Mouse (Mus musculus) MEL (cell line): ENCODE results near the gene Sorbs1. TPM values are rescaled to one million over a fixed set of nuclear protein-coding genes. Genes with fewer than 3 reads are reported as not detected.

Experiments
- DNase-seq: peaks from one replicate; pipeline ENCODE4 v3.0.0; 2011; ENCODE audit warnings: low read depth, low spot score
- H3K27ac ChIP-seq: 2 replicates; pipeline ENCODE4 v1.5.1; 2012; ENCODE audit warnings: low read depth, mild to moderate bottlenecking, control low read depth, low read length, moderate library complexity; ENCODE audit not compliant: control insufficient read depth
- H3K27me3 ChIP-seq, 2 experiments: fragments of 150-350 bp in 1 of 2; sonication (generic) in 1 of 2; 2 replicates each; pipeline ENCODE4 v1.6.1; 2012; ENCODE audit warnings: low read length in 2 of 2, mild to moderate bottlenecking in 2 of 2, improper control_type of control experiment in 1 of 2, moderate library complexity in 1 of 2; ENCODE audit not compliant: insufficient read depth in 2 of 2, control insufficient read depth in 1 of 2
- H3K36me3 ChIP-seq, 2 experiments: 2 replicates each; pipeline ENCODE4 v1.6.1; 2012 to 2014; ENCODE audit warnings: low read length in 2 of 2, improper control_type of control experiment in 1 of 2, inconsistent platforms in 1 of 2, mild to moderate bottlenecking in 1 of 2; ENCODE audit not compliant: insufficient read depth in 2 of 2, control insufficient read depth in 1 of 2
- H3K4me1 ChIP-seq, 2 experiments: fragments of 150-350 bp in 1 of 2; sonication (generic) in 1 of 2; 2 replicates each; pipeline ENCODE4 v1.6.1; 2012; ENCODE audit warnings: low read length in 2 of 2, improper control_type of control experiment in 1 of 2, mild to moderate bottlenecking in 1 of 2; ENCODE audit not compliant: insufficient read depth in 2 of 2, control insufficient read depth in 1 of 2
- H3K4me3 ChIP-seq, 2 experiments: fragments of 150-350 bp in 1 of 2; sonication (generic) in 1 of 2; 2 replicates each; pipeline ENCODE4 v1.5.1; 2012; ENCODE audit warnings: low read depth in 2 of 2, low read length in 2 of 2, mild to moderate bottlenecking in 2 of 2, moderate library complexity in 2 of 2, control low read depth in 1 of 2, improper control_type of control experiment in 1 of 2; ENCODE audit not compliant: control insufficient read depth in 1 of 2, insufficient read depth in 1 of 2
- H3K79me2 ChIP-seq: 2 replicates; pipeline ENCODE4 v1.6.1; 2012; ENCODE audit warnings: mild to moderate bottlenecking, low read length, moderate library complexity; ENCODE audit not compliant: control insufficient read depth, poor library complexity, insufficient read depth
- H3K9ac ChIP-seq: 2 replicates; pipeline ENCODE4 v1.6.1; 2012; ENCODE audit warnings: low read depth, mild to moderate bottlenecking, control low read depth, low read length, moderate library complexity; ENCODE audit not compliant: control insufficient read depth, poor library complexity, severe bottlenecking
- H3K9me3 ChIP-seq: fragments of 150-350 bp; sonication (generic); replicated peaks from 2 replicates; pipeline ENCODE4 v1.6.1; 2012; ENCODE audit warnings: mild to moderate bottlenecking, low read length, improper control_type of control experiment, moderate library complexity; ENCODE audit not compliant: insufficient read depth
- CHD1 ChIP-seq: IDR thresholded peaks from 2 replicates; pipeline ENCODE4 v1.6.1; 2012; ENCODE audit warnings: low read depth, mild to moderate bottlenecking, inconsistent platforms, low read length, improper control_type of control experiment
- CHD2 ChIP-seq: IDR thresholded peaks from 2 replicates; pipeline ENCODE4 v1.6.1; 2011; ENCODE audit warnings: low read length, improper control_type of control experiment
- CTCF ChIP-seq, 3 experiments: IDR thresholded peaks in 2 of 3; conservative IDR thresholded peaks in 1 of 3; 2 replicates each; pipeline ENCODE4 v1.5.1; 2011 to 2012; ENCODE audit warnings: low read length in 3 of 3, low read depth in 2 of 3, mild to moderate bottlenecking in 2 of 3, improper control_type of control experiment in 1 of 3, inconsistent platforms in 1 of 3, mixed read lengths in 1 of 3, moderate library complexity in 1 of 3; ENCODE audit not compliant: control insufficient read depth in 1 of 3, insufficient read depth in 1 of 3, poor library complexity in 1 of 3, severe bottlenecking in 1 of 3
- GATA1 ChIP-seq: IDR thresholded peaks from 2 replicates; pipeline ENCODE4 v1.6.1; 2011; ENCODE audit warnings: low read depth, low read length, improper control_type of control experiment
- JUND ChIP-seq: IDR thresholded peaks from 2 replicates; pipeline ENCODE4 v1.6.1; 2011; ENCODE audit warnings: low read depth, mild to moderate bottlenecking, improper control_type of control experiment, low read length
- KAT2A ChIP-seq: conservative IDR thresholded peaks from 2 replicates; pipeline ENCODE4 v1.6.1; 2012; ENCODE audit warnings: low read depth, low read length, improper control_type of control experiment, inconsistent platforms
- MAFK ChIP-seq: IDR thresholded peaks from 2 replicates; pipeline ENCODE4 v1.6.1; 2011; ENCODE audit warnings: low read depth, mild to moderate bottlenecking, low read length, improper control_type of control experiment, borderline replicate concordance
- MAZ ChIP-seq: IDR thresholded peaks from 2 replicates; pipeline ENCODE4 v1.6.1; 2012; ENCODE audit warnings: low read depth, mild to moderate bottlenecking, inconsistent platforms, low read length, improper control_type of control experiment
- MYB ChIP-seq: IDR thresholded peaks from 2 replicates; pipeline ENCODE4 v1.6.1; 2011; ENCODE audit warnings: mild to moderate bottlenecking, low read depth, low read length, improper control_type of control experiment
- MYC ChIP-seq: IDR thresholded peaks from 2 replicates; pipeline ENCODE4 v1.6.1; 2011; ENCODE audit warnings: low read depth, mild to moderate bottlenecking, low read length, improper control_type of control experiment, moderate library complexity
- POLR2A ChIP-seq, 2 experiments: IDR thresholded peaks; 2 replicates each; pipeline ENCODE4 v1.6.1; 2011 to 2012; ENCODE audit warnings: low read length in 2 of 2, mild to moderate bottlenecking in 2 of 2, control low read depth in 1 of 2, improper control_type of control experiment in 1 of 2, low read depth in 1 of 2, moderate library complexity in 1 of 2; ENCODE audit not compliant: control insufficient read depth in 1 of 2, insufficient read depth in 1 of 2, poor library complexity in 1 of 2
- POLR2AphosphoS5 ChIP-seq: IDR thresholded peaks from 2 replicates; pipeline ENCODE4 v1.6.1; 2012; ENCODE audit warnings: low read depth, borderline replicate concordance, mild to moderate bottlenecking, inconsistent platforms, low read length, moderate library complexity, mixed read lengths
- SIN3A ChIP-seq: IDR thresholded peaks from 2 replicates; pipeline ENCODE4 v1.6.1; 2012; ENCODE audit warnings: low read length, improper control_type of control experiment, inconsistent platforms
- TBP ChIP-seq: IDR thresholded peaks from 2 replicates; pipeline ENCODE4 v1.8.0; 2011; ENCODE audit warnings: low read depth, low read length, improper control_type of control experiment
- USF1 ChIP-seq: IDR thresholded peaks from 2 replicates; pipeline ENCODE4 v1.6.1; 2014; ENCODE audit warnings: low read depth, mild to moderate bottlenecking, inconsistent platforms, low read length, improper control_type of control experiment, moderate library complexity
- ZKSCAN1 ChIP-seq: IDR thresholded peaks from 2 replicates; pipeline ENCODE4 v1.6.1; 2012; ENCODE audit warnings: low read depth, mild to moderate bottlenecking, inconsistent platforms, low read length, improper control_type of control experiment, moderate library complexity
- polyA plus RNA-seq, 2 experiments: library from polyadenylated mRNA; stranded (reverse) in 1 of 2; unstranded in 1 of 2; fragments of >175 nt in 1 of 2; fragments of >200 nt in 1 of 2; gene quantifications; 2 replicates each; pipeline versions ENCODE4 v1.2.1 to v1.2.4; 2012; ENCODE audit warnings: low replicate concordance in 2 of 2, low read depth in 1 of 2; ENCODE audit not compliant: insufficient read length in 2 of 2, insufficient read depth in 1 of 2, missing spikeins in 1 of 2
- total RNA-seq: library from RNA; depleted of rRNA; stranded (reverse); fragments of 300-350 nt; gene quantifications from 2 replicates; pipeline ENCODE4 v1.2.3, GENCODE M21; 2012

Sorbs1 gene
- total and polyA plus RNA-seq, 3 experiments = 1.3 to 5.3 TPM; not detected in 1

DNA sequence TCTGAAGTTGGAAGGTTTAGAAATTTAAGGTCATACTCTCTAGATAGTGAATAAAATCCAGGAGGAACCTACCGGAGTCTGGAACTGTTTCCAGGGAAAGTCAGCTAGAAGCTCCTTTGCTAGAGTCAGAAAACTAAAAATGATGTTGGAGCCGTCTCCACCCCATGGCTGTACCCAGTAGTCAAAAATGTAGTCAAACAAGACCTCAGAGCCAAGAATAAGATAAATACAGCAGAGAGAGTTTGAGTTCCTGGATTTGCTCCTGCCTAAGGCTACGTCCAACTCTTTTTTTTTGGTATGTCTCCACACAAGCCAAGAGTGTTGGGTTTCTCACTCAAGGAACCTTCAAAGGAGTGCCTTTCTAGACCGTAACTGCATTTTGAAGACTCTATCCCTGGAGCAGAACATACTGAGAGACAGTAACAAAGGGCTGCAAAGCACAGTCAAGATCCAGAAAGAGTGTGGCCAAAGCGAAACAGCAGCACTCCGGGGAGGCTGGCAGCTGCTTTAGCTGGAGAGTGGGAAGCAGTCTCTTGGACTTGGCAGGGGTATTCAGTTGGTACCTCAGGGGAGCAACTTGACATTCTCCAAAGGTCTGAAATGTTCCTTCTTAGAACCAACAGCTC lies 223.4 kb downstream of the Sorbs1 start:
- TF ChIP-seq MYC (no peak), ZKSCAN1 (no peak), POLR2AphosphoS5 (no peak), CHD2 (no peak), GATA1 (no peak), KAT2A (no peak), MAZ (no peak)
- H3K4me1 ChIP-seq = no peaks in the 10 kb centered on the region
- DNase-seq = no peak
- H3K79me2 ChIP-seq = no peaks in the 10 kb centered on the region
- no peaks in the 10 kb centered on the region for H3K9me3 ChIP-seq
- no peaks in the 10 kb centered on the region for H3K36me3 ChIP-seq
- no peak overlapping the region for H3K27ac ChIP-seq
- H3K27me3 ChIP-seq = no peaks in the 10 kb centered on the region
- no peak overlapping the region for H3K4me3 ChIP-seq
- no peak overlapping the region for H3K9ac ChIP-seq

DNA sequence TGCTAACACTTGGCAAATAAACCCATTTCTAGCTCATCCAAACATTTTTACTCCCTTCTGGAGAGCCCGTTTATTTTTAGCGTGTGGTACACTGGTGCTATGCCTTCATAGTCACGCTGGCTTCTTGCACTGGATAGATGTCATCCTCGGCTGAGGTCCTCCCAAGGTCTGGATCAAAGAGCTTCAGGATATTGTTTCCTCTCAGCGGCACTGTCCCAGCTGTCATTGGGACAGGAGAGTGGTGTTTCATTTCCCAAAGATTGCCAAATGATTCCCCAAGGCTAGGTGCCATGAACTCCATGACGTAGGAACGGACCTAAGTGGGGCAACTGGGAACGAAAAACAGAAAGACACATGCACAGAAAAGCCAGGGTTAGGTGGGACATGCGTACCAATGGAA lies 225.2 kb downstream of the Sorbs1 start:
- Histone ChIP-seq H3K27me3 (no peaks in the 10 kb centered on the region), H3K27ac (no peak overlapping the region), H3K4me1 (no peaks in the 10 kb centered on the region), H3K79me2 (no peaks in the 10 kb centered on the region), H3K9ac (no peak overlapping the region), H3K36me3 (no peaks in the 10 kb centered on the region), H3K4me3 (no peak overlapping the region), H3K9me3 (no peaks in the 10 kb centered on the region)
- no peak for DNase-seq
- TF ChIP-seq CHD1 (no peak), KAT2A (no peak), JUND (no peak), MAZ (no peak), TBP (no peak), USF1 (no peak), GATA1 (no peak), POLR2A (IDR thresholded peaks at IDR 0.05; ENCODE audit: control insufficient read depth in 1 of 2, insufficient read depth in 1 of 2, low read depth in 1 of 2, low read length in 2 of 2, poor library complexity in 1 of 2) (no peak), MAFK (no peak), CTCF (IDR thresholded peaks at IDR 0.05 in 2 of 3, conservative IDR thresholded peaks at IDR 0.05 in 1 of 3; ENCODE audit: control insufficient read depth in 1 of 3, insufficient read depth in 1 of 3, low read depth in 2 of 3, low read length in 3 of 3, poor library complexity in 1 of 3, severe bottlenecking in 1 of 3) (no peak), MYB (no peak), SIN3A (no peak), MYC (no peak), CHD2 (no peak)
